26 mouse cellular contexts compared by ENCODE assay signal in genomic region chr5:65043407-65043895, GRCm38 (mm10). TPM values are rescaled to one million over a fixed set of nuclear protein-coding genes. Genes with fewer than 3 reads are reported as not detected.
DNase-seq lines count a peak whose midpoint lies in the region; ATAC-seq lines count a peak whose summit lies in the region.
"Had no signal": no experiment of that assay in that cellular context is flagged by ENCODE, and none has a peak within 500 bp of the region (broad histone marks: within the 10 kb centered on the region; RNA-seq: fewer than 3 reads in every experiment).

No protein-coding gene starts in this region.

- peaks cover 29% of the 10 kb centered on the region for H3K4me1 ChIP-seq in forebrain, embryonic 16.5 days (replicated peaks; ENCODE audit: control insufficient read depth, insufficient read depth, low read length)
- H3K4me1 ChIP-seq in forebrain, embryonic 12.5 days, result peaks cover 14% of the 10 kb centered on the region
- H3K4me1 ChIP-seq in midbrain, embryonic 14.5 days (ENCODE audit: control insufficient read depth, insufficient read depth, low read length), result 0 out of 2 replicates have a peak, but pooled peaks cover 5% of the 10 kb centered on the region
- peaks cover 9% of the 10 kb centered on the region; the same call in 1 of the 2 replicates for H3K4me1 ChIP-seq in midbrain, embryonic 10.5 days

- H3K27ac ChIP-seq in forebrain, embryonic 16.5 days (ENCODE audit: low read length), result 0 out of 2 replicates have a peak overlapping the region, but pooled peaks have one; percentile 2
- H3K27ac ChIP-seq in forebrain, embryonic 12.5 days, result no peak overlapping the region
- H3K27ac ChIP-seq in midbrain, embryonic 14.5 days (replicated peaks; ENCODE audit: low read depth, low read length), result peak overlapping the region; percentile 32; the same call in 1 of the 2 replicates
- no peak overlapping the region for H3K27ac ChIP-seq in midbrain, embryonic 10.5 days (replicated peaks)
- H3K27ac ChIP-seq: embryonic facial prominence, embryonic 10.5 days; kidney, postnatal 0 days; left cerebral cortex, adult 2 months; macrophage; stomach, postnatal 0 days had no signal

- no peaks in the 10 kb centered on the region for H3K27me3 ChIP-seq in forebrain, embryonic 16.5 days (replicated peaks; ENCODE audit: control insufficient read depth, insufficient read depth, low read length)
- H3K27me3 ChIP-seq in forebrain, embryonic 12.5 days, result no peaks in the 10 kb centered on the region
- no peaks in the 10 kb centered on the region for H3K27me3 ChIP-seq in midbrain, embryonic 14.5 days (ENCODE audit: control insufficient read depth, insufficient read depth, low read length)
- no peaks in the 10 kb centered on the region for H3K27me3 ChIP-seq in midbrain, embryonic 10.5 days (ENCODE audit: low read depth, poor library complexity, severe bottlenecking)
- H3K27me3 ChIP-seq: heart, embryonic 12.5 days had no signal

- H3K36me3 ChIP-seq in forebrain, embryonic 16.5 days (ENCODE audit: control insufficient read depth, insufficient read depth), result no peaks in the 10 kb centered on the region
- H3K36me3 ChIP-seq in forebrain, embryonic 12.5 days (replicated peaks), result no peaks in the 10 kb centered on the region
- no peaks in the 10 kb centered on the region for H3K36me3 ChIP-seq in midbrain, embryonic 14.5 days (ENCODE audit: control insufficient read depth, insufficient read depth, low read length)
- no peaks in the 10 kb centered on the region for H3K36me3 ChIP-seq in midbrain, embryonic 10.5 days
- H3K36me3 ChIP-seq: embryonic facial prominence, embryonic 10.5 days had no signal

- 62% methylated on average over 11 of the region's 11 CpGs for WGBS in forebrain, embryonic 16.5 days
- WGBS in forebrain, embryonic 12.5 days, result 70% methylated on average over 11 of the region's 11 CpGs
- 49% methylated on average over 11 of the region's 11 CpGs for WGBS in midbrain, embryonic 14.5 days
- 75% methylated on average over 11 of the region's 11 CpGs for WGBS in midbrain, embryonic 10.5 days

- no peak for ATAC-seq in forebrain, embryonic 16.5 days
- no peak for ATAC-seq in forebrain, embryonic 12.5 days (ENCODE audit: low FRiP score)
- no peak for ATAC-seq in midbrain, embryonic 14.5 days (ENCODE audit: low FRiP score, low TSS enrichment)
- 0 out of 2 replicates have a peak, but pooled peaks have one; percentile 20 for ATAC-seq in erythroblast, adult 5-6 weeks (replicated peaks; ENCODE audit: low FRiP score, poor library complexity, severe bottlenecking)
- ATAC-seq: inflammation-experienced regulatory T-cells, adult 6 months; liver, postnatal 0 days; lung, postnatal 0 days had no signal

- H3K4me3 ChIP-seq in forebrain, embryonic 16.5 days (replicated peaks; ENCODE audit: low read length), result no peak overlapping the region
- H3K4me3 ChIP-seq in forebrain, embryonic 12.5 days (replicated peaks), result no peak overlapping the region
- no peak overlapping the region for H3K4me3 ChIP-seq in midbrain, embryonic 14.5 days (replicated peaks; ENCODE audit: low read depth, low read length)
- H3K4me3 ChIP-seq in midbrain, embryonic 10.5 days, result no peak overlapping the region
- H3K4me3 ChIP-seq: embryonic facial prominence, embryonic 10.5 days; heart, embryonic 12.5 days; left cerebral cortex, adult 2 months had no signal

- no peaks in the 10 kb centered on the region for H3K9me3 ChIP-seq in forebrain, embryonic 16.5 days (ENCODE audit: control insufficient read depth, low read length)
- H3K9me3 ChIP-seq in forebrain, embryonic 12.5 days, result no peaks in the 10 kb centered on the region
- no peaks in the 10 kb centered on the region for H3K9me3 ChIP-seq in midbrain, embryonic 14.5 days (ENCODE audit: control insufficient read depth, low read length)
- H3K9me3 ChIP-seq in midbrain, embryonic 10.5 days (replicated peaks), result no peaks in the 10 kb centered on the region
- H3K9me3 ChIP-seq: embryonic facial prominence, embryonic 10.5 days; heart, embryonic 12.5 days had no signal

- H3K4me2 ChIP-seq in forebrain, embryonic 16.5 days (ENCODE audit: low read length), result no peak overlapping the region
- no peak overlapping the region for H3K4me2 ChIP-seq in forebrain, embryonic 12.5 days
- no peak overlapping the region for H3K4me2 ChIP-seq in midbrain, embryonic 14.5 days (ENCODE audit: low read length)
- H3K4me2 ChIP-seq: heart, embryonic 12.5 days had no signal

- peak; percentile 56 to 85 for DNase-seq in adrenal gland, adult (ENCODE audit: inconsistent age in 2 of 2, low spot score in 1 of 2)
- no peak for DNase-seq in adrenal gland, adult 18-20 months (ENCODE audit: low spot score in 2 of 2)
- DNase-seq in midbrain, embryonic 14.5 days, result no peak
- no peak for DNase-seq in midbrain, embryonic 10.5 days (ENCODE audit: low spot score)
- no peak for DNase-seq in thymus, postnatal 10 days (ENCODE audit: low spot score in 2 of 2)
- DNase-seq: cerebellum, adult 11 months; cerebellum, adult 9-11 months; gastrocnemius, postnatal 25 days; heart, adult 18-20 months; heart, postnatal 10 days; kidney, adult 2 months; liver; liver, postnatal 0 days; thymus, postnatal 14 days had no signal

- no peak overlapping the region for H3K9ac ChIP-seq in forebrain, embryonic 16.5 days (replicated peaks; ENCODE audit: low read depth, low read length)
- no peak overlapping the region for H3K9ac ChIP-seq in forebrain, embryonic 12.5 days
- H3K9ac ChIP-seq in midbrain, embryonic 14.5 days (replicated peaks; ENCODE audit: low read length), result no peak overlapping the region
- H3K9ac ChIP-seq: heart, embryonic 12.5 days; liver, postnatal 0 days had no signal

RNA-seq across cellular contexts. Expression of gene Tmem156, which starts 48.5 kb away (rescaled TPM):
- under 1 TPM; 0.38 to 0.43 TPM for total RNA-seq in adrenal gland, adult 18-20 months (2021)
- polyA plus RNA-seq in forebrain, embryonic 16.5 days (2015; fragmentation: Nextera tagmentation; extraction: Ambion mirVana), result 0.22 TPM in 1 of 2 replicates, not detected in the other
- 0.27 TPM in 1 of 2 replicates, not detected in the other for polyA plus RNA-seq in forebrain, embryonic 12.5 days (2016; fragmentation: Nextera tagmentation; extraction: Ambion mirVana)
- polyA plus RNA-seq in midbrain, embryonic 14.5 days (2014; fragmentation: Nextera tagmentation; extraction: Ambion mirVana), result not detected in 2 replicates
- 0.15 TPM in 1 of 2 replicates, not detected in the other for polyA plus RNA-seq in midbrain, embryonic 10.5 days (2016; fragmentation: Nextera tagmentation; extraction: Ambion mirVana)
- total RNA-seq in erythroblast, adult 5-6 weeks (2015; ENCODE audit: low replicate concordance), result 1.7 and 2.5 TPM in 2 replicates
- 3.6 and 5.3 TPM in 2 replicates for total RNA-seq in erythroblast, adult 5-6 weeks (2017; ENCODE audit: low replicate concordance)
- total RNA-seq: gastrocnemius, postnatal 25 days had no signal
- polyA plus RNA-seq: neural tube, embryonic 14.5 days had no signal

Comparison
In these comparisons a context has a peak if more than half of its experiments do, and no peak if none do; other contexts are left out.
1. DNase-seq: peak in adrenal gland, adult (2 of 2); none in adrenal gland, adult 18-20 months (0 of 2), midbrain, embryonic 14.5 days (single experiment), midbrain, embryonic 10.5 days (single experiment) and thymus, postnatal 10 days (0 of 2).
2. H3K27ac ChIP-seq: peak in forebrain, embryonic 16.5 days (single experiment) and midbrain, embryonic 14.5 days (single experiment); none in forebrain, embryonic 12.5 days (single experiment) and midbrain, embryonic 10.5 days (single experiment).